1 mouse cellular context compared by ENCODE assay signal in the genomic region with DNA sequence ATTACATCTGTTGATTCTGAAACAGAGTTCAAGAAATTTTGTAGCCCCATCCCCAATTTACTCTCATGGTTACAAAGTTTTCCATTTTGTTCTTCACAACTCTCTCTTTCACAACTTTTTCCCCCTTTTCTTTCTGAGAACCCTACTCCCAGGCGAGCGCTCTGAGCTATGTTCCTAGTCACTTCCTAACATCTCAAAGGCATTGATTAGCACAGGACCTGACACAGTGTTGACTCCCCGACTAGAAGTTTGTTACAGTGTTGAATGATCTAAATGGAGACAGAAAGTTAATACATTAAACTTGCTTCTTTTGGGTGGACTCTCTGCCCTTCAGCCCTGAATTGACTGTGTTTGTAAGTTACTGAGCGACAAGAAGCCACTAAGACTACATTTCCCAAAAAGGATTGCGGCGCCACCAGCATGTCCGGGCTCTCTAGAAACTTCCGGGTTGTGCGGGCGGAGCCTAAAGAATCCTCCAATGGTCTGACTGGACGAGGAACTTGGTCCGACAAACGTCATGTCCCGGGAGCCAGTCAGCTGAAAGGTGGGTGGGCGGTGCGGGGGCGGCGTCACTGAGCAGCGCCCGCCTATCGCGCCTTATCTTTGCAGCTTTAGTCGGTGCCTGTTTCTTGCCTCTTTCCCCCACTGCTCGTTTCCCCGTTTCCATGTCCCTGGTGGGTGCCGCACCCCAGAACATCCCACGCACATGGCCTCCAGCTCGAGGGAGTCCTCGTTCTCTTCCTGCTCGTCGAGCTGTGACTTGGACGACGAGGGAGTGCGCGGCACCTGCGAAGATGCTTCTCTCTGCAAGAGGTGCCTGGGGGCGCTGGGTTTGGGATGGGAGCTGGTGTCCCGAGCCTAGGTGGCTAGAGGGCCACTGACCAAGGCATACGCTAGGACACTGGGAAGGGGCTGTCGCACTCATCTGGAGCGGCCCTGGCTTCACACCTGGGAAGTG.
TF ChIP-seq lines count a peak whose summit lies in the region.

No protein-coding gene starts in this region.

TF ChIP-seq in CH12.LX, 34 proteins besides CTCF, POLR2A, EP300 and RAD21 (continued from another document):
- TF ChIP-seq MAZ (IDR thresholded peaks at IDR 0.05; ENCODE audit: low read depth, low read length) (peak; percentile 60), NRF1 (IDR thresholded peaks at IDR 0.05; ENCODE audit: low read depth, low read length) (no peak; the same call in 1 of the 2 replicates), UBTF (IDR thresholded peaks at IDR 0.05; ENCODE audit: low read depth, low read length) (no peak), SIN3A (IDR thresholded peaks at IDR 0.05; ENCODE audit: low read length) (peak; percentile 56; the same call in 1 of the 2 replicates), IRF4 (IDR thresholded peaks at IDR 0.05; ENCODE audit: low read depth, low read length) (no peak), NELFE (IDR thresholded peaks at IDR 0.05; ENCODE audit: low read depth, low read length) (peak; percentile 85), ETS1 (conservative IDR thresholded peaks at IDR 0.05; ENCODE audit: low read depth, low read length) (no peak), CHD2 (IDR thresholded peaks at IDR 0.05; ENCODE audit: low read length) (peak; percentile 79), TCF12 (IDR thresholded peaks at IDR 0.05; ENCODE audit: low read depth, low read length) (peak; percentile 65; the same call in 1 of the 2 replicates), KAT2A (IDR thresholded peaks at IDR 0.05; ENCODE audit: insufficient replicate concordance, low read length) (peak; percentile 94; the same call in 1 of the 2 replicates), MYC (IDR thresholded peaks at IDR 0.05; ENCODE audit: low read depth, low read length) (peak; percentile 25; the same call in 1 of the 2 replicates), POLR2AphosphoS2 (IDR thresholded peaks at IDR 0.05; ENCODE audit: low read depth, low read length) (no peak), ZC3H11A (IDR thresholded peaks at IDR 0.05; ENCODE audit: low read depth, low read length) (no peak), ELF1 (IDR thresholded peaks at IDR 0.05; ENCODE audit: low read depth, low read length) (peak; percentile 99), PAX5 (IDR thresholded peaks at IDR 0.05; ENCODE audit: low read length) (no peak), TBP (conservative IDR thresholded peaks at IDR 0.05; ENCODE audit: low read depth, low read length) (peak; percentile 60; the same call in 1 of the 2 replicates), ZMIZ1 (IDR thresholded peaks at IDR 0.05; ENCODE audit: low read depth, low read length) (no peak; the same call in 1 of the 2 replicates), CHD1 (IDR thresholded peaks at IDR 0.05; ENCODE audit: low read depth, low read length) (no peak)
